Mouse (Mus musculus) bone marrow macrophage, adult 2 months (primary cell): ENCODE results near the gene Gm14226.

Experiments
- CTCF ChIP-seq: IDR thresholded peaks from 2 replicates; pipeline ENCODE4 v1.5.1; 2012; ENCODE audit warnings: low read depth, mild to moderate bottlenecking, low read length, moderate library complexity
- POLR2A ChIP-seq: IDR thresholded peaks from 2 replicates; pipeline ENCODE4 v1.6.1; 2012; ENCODE audit warnings: mild to moderate bottlenecking, low read depth, low read length, borderline replicate concordance

DNA sequence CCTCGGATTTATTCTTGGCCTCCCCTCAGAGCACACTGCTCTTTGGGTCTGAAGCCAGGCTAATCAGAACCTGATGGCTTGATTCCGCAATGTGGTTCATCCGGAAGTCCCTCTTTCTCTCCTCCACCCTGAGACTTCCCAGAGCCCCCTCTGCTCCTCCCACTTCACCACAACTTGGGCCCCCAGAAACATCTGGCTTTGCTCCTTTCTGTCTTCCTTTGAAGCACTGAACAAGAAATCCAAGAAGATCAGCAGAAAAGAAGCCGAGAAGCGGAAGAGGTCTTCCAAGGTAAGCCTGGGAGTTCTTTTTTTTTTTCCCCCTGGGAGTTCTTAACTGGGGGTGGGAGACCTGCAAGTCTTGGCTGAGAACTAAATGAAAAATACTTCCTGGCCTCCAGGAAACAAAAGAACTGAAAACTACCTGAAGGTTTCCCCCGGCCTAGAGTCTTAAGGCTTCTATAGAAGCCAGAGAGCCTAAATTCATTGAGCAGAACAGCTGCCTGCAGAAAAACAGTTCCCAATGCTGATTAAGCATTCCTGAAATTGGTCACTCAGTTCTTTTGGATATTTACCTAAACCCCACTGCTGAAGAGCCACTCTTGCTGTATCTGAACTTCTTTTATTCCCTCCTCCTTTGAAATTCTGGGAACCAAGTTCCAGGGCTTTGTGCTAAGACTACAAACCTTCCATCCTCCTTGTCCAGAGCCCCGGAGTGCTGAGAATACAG, 29.5 kb downstream of the Gm14226 start:
- no peak for TF ChIP-seq CTCF
- TF ChIP-seq POLR2A = no peak
